Mouse (Mus musculus): Measurements from ENCODE around the gene Ptcd3.
"Not testable (repeated sequence)": the region's sequence is repeated elsewhere in the genome, so short reads cannot be mapped to it uniquely, and the experiment has no call there.

The Ptcd3 gene

GRCm38 (mm10) chr6:71908481-71909381 is at the start of gene Ptcd3, which contains the start of gene Polr1a:
Gene Ptcd3 (minus strand): TSS chr6:71908750.
Gene Polr1a (plus strand): TSS chr6:71909053.
- peak; percentile 93 for DNase-seq

DNA sequence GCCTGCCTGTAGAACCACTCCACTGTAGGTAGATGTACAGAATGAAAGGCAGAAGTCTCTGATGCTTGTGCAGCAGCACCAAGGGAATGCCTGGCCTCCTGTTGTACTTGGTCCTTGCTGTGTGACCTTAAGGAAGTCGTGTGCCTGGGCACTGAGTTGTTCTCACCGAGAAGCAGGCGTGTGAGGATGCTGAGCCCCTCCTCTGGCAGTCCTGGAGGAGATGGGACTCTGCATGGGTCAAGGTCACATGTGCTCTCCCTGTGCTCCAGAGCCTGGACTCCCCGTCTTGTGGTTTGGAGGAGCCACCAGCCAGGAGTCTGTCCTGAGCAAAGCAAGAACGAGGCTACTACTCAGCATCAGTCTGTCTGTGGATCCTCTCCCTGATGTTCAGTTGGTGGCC is 42.6 kb upstream of the Ptcd3 start:
- no peak for DNase-seq

GRCm38 (mm10) chr6:71950592-71950991 is 42.0 kb upstream of the Ptcd3 start:
- no peak for DNase-seq

GRCm38 (mm10) chr6:71949721-71950120 is 41.2 kb upstream of the Ptcd3 start:
- DNase-seq = no peak

- no peak for DNase-seq
Measured at GRCm38 (mm10) chr6:71946121-71946520, 37.6 kb upstream of the Ptcd3 start.

GRCm38 (mm10) chr6:71945101-71945500 is 36.6 kb upstream of the Ptcd3 start:
- no peak for DNase-seq

- no peak for DNase-seq
Measured at GRCm38 (mm10) chr6:71940912-71941311, 32.4 kb upstream of the Ptcd3 start.

- no peak for DNase-seq
Measured at GRCm38 (mm10) chr6:71935737-71936136, 27.2 kb upstream of the Ptcd3 start.

DNA sequence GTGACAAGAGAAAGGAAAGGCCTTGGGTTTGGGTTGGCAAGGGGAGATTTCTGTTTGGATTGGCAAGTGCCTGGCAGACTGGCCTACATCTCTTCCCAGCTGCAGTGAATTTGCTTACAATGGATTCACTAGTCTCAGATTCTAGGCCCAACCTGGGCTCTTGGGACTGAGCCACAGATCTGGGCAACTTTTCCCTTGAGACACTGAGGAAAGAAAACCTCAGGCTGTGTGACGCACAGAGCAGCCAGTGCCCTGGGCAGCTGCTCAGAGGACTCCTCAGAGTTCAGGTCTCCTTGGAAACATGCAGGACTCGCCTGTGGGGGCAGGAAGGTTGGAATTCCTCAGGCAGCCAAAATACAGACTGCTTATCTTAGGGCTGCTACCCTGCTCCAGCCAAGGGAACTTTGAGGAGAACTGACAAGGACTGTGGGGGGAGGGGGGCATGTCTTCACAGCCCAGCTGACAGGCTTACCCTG is 25.6 kb upstream of the Ptcd3 start:
- DNase-seq = no peak

DNA sequence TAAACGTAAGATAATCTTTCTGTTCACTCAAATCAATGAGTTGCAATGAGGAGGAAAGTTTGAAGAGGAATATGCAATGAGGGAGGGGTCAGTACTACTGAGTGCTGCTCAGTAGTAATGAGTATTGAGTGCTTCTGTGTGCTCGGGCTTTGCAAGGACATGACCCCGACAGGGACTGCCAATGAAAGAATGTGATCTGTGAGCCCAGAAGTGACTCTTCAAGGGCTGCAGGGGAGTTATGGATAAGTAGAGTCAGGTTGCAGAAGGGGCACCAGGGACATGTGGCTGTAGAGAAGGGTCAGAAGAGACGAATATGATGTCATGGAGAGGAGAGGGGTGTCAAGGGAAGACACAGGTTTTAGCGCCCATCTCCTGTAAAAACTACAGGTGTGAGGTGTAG is 23.8 kb upstream of the Ptcd3 start:
- no peak for DNase-seq

GRCm38 (mm10) chr6:71930830-71931437 is 22.4 kb upstream of the Ptcd3 start:
- no peak for DNase-seq

DNA sequence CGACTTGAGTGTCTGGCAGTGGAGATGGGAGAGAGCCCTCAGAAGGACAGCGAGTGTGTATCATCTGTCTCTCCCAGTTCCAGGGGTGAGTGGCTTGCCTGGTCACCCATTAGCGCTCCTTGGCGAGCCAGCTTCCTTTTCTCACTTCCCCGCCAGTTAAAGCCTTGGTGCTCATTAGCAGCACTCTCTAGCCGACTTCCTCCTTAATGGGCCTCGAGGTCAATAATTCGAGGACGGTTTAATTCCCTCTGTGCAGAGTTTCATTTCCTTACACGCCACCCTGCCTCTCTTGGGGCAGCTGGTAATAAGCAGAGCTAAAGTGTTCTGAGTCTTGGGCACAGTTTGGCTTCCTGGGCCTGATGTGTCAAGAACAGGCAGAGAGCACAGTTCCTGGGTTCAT is 21.5 kb upstream of the Ptcd3 start:
- DNase-seq = no peak

- DNase-seq = peak; percentile 43
Measured at GRCm38 (mm10) chr6:71927911-71928310, 19.4 kb upstream of the Ptcd3 start.

- DNase-seq = not testable (repeated sequence)
Measured at GRCm38 (mm10) chr6:71925233-71925632, 16.7 kb upstream of the Ptcd3 start.

DNA sequence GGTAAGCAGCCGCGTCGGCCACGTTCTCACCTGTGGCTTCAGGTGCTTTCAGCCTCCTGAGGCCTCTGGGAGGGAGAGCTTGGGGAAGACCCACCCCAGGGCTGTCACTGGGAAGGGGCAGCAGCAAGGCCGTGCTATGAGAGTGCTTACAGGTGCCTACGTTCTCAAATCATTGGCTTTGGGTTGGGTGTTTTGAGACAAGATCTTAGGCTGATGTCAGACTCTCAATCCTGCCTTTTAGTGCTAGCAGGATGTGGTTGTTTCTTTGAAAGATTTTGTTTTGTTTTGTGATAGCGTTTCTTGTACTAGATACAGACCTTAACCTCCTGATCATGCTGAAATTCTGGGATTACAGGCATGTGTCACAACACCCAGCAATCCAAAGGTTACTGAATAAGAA is 12.2 kb upstream of the Ptcd3 start:
- peak; percentile 25 for DNase-seq

DNA sequence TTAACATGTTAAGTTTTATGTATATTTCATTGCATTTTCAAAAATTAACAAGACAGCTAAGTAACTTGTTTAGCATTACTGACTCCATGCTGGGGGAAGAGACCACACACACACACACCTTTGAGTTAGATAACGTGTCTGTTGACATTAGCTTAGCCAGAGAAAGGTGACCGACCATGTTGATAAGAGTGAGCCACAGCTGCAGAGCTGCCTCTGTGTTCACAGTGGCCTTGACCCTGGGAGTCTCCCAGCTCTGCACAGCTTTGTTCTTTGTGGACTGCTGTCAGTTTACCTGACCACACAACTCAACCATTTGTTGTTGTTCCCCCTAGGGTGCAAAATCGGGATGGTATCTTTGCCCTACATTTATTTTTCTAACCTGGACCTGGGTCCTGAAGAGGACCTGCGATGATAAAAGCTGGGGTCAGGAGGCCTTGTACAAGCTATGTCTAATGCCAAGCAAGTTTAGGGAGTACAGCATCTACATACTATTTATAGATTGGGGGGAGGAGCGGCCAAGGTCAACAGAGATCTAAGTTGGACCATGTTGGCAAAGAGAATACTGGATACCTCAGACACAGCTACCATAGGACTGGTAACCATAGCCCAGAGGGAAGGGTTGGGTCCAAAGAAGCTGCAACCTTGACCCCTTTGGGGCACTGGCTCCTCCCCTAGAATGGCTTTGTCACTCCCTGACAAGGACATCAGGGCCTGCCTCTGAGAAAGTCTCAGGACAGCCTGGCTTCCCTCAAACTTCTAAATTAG is 3.3 kb upstream of the Ptcd3 start:
- no peak for DNase-seq

- peak; percentile 20 for DNase-seq
Measured at GRCm38 (mm10) chr6:71909840-71910239, 1.3 kb upstream of the Ptcd3 start.

DNA sequence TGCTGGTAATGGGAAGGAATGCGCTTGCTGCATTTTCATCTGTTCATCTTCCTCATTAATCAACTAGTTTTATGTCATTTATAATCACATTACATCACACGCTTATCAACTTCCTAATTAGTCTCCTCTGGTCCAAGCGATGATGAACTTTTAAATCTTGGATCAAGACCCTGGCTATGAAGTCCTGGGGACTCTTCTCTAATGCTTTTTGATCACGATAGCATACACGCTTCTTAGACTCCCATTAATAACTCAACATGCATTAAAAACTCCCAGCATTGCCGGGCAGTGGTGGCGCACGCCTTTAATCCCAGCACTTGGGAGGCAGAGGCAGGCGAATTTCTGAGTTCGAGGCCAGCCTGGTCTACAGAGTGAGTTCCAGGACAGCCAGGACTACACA is 834 bp upstream of the Ptcd3 start:
- no peak for DNase-seq

GRCm38 (mm10) chr6:71907702-71908235 is 781 bp downstream of the Ptcd3 start:
- no peak for DNase-seq

- DNase-seq = no peak
Measured at GRCm38 (mm10) chr6:71893263-71893662, 15.3 kb downstream of the Ptcd3 start.

DNA sequence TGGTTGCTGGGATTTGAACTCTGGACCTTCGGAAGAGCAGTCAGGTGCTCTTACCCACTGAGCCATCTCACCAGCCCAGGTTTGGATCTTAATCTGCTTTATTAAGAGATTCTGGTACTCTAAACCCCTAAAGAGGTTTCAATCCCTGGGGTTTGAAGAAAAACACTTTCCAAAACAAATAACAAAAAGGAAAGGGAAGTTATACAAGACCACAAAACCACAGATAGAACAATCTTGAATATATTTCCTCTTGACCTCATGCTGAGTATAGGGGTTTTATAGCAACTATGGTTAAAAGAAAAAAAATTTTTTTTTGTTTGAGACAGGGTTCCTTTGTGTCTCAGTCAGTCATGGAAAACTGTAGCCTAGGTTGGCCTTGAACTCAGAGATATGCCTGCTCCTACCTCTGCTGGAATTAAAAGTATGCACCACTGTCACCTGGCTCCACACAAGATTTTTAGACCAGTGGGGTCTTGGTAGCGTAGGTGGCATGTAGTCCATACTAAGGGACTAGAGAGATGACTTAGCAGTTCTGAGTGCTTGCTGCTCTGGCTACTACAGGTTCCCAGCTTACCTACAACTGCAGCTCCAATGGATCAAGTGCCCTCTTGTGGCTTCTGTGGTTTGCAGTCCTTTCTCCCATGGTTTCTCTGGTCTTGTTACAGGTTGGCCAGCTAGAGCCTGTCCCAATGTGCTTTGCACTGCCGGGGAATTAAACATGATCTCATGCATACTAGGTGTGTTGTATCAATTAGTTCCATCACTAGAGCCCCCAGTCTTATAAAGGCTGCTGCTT is 30.4 kb downstream of the Ptcd3 start:
- DNase-seq = no peak

DNA sequence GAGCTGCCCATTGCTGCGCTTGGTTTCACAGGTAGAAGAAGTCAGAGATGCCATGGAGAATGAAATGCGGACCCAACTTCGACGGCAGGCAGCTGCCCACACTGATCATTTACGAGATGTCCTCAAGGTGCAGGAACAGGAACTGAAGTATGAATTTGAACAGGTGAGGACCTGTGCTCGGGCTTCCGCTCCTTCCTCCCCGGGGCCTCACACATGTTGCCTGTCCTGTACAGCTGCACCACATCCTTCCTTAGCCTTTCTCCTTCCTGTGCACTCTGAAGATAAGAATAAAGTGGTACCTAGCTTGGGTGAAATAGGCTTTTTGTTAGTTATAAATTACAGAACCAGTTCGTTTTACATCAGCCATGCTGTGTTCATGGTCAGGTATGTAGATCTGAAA is 37.2 kb downstream of the Ptcd3 start:
- peak; percentile 59 for DNase-seq
